Mouse (Mus musculus): ENCODE results near the gene Sfxn5. TPM values are rescaled to one million over a fixed set of nuclear protein-coding genes. Genes with fewer than 3 reads are reported as not detected.

Gene Sfxn5
- polyA plus RNA-seq, 1 experiment from 2014 or later, result 8.0 TPM

GRCm38 (mm10) chr6:85358877-85359276 is 25.7 kb upstream of the Sfxn5 start:
- Histone ChIP-seq H3K36me3 (ENCODE audit: insufficient read depth, low read length) (no peaks in the 10 kb centered on the region), H3K4me3 (ENCODE audit: low read depth, low read length) (no peak overlapping the region), H3K9me3 (ENCODE audit: low read length) (no peaks in the 10 kb centered on the region), H3K9ac (replicated peaks; ENCODE audit: low read depth) (no peak overlapping the region), H3K4me2 (replicated peaks; ENCODE audit: low read depth, low read length) (no peak overlapping the region), H3K27ac (ENCODE audit: low read length) (no peak overlapping the region), H3K27me3 (replicated peaks; ENCODE audit: insufficient read depth, low read length) (no peaks in the 10 kb centered on the region), H3K4me1 (ENCODE audit: insufficient read depth, low read depth, low read length) (0 out of 2 replicates have a peak, but pooled peaks cover 6% of the 10 kb centered on the region)
- 85% methylated on average over 1 of the region's 1 CpGs for WGBS
- no peak for ATAC-seq
- TF ChIP-seq EP300 (IDR thresholded peaks at IDR 0.05) (no peak), CTCF (IDR thresholded peaks at IDR 0.05) (no peak)
- DNase-seq (ENCODE audit: low spot score), result no peak

- no peak overlapping the region for H3K4me2 ChIP-seq (replicated peaks; ENCODE audit: low read depth, low read length)
- no peak overlapping the region for H3K27ac ChIP-seq (ENCODE audit: low read length)
- no peak overlapping the region for H3K9ac ChIP-seq (replicated peaks; ENCODE audit: low read depth)
Measured at GRCm38 (mm10) chr6:85356682-85357465, 23.7 kb upstream of the Sfxn5 start.

GRCm38 (mm10) chr6:85355753-85356152 is 22.5 kb upstream of the Sfxn5 start:
- H3K9me3 ChIP-seq (ENCODE audit: low read length), result no peaks in the 10 kb centered on the region
- H3K36me3 ChIP-seq (ENCODE audit: insufficient read depth, low read length), result no peaks in the 10 kb centered on the region
- no peak overlapping the region for H3K4me2 ChIP-seq (replicated peaks; ENCODE audit: low read depth, low read length)
- no peak overlapping the region for H3K27ac ChIP-seq (ENCODE audit: low read length)
- ATAC-seq, result no peak
- TF ChIP-seq EP300 (IDR thresholded peaks at IDR 0.05), result no peak
- no peak for TF ChIP-seq CTCF (IDR thresholded peaks at IDR 0.05)
- WGBS, result 100% methylated on average over 2 of the region's 2 CpGs
- no peak overlapping the region for H3K4me3 ChIP-seq (ENCODE audit: low read depth, low read length)
- DNase-seq (ENCODE audit: low spot score), result no peak
- H3K9ac ChIP-seq (replicated peaks; ENCODE audit: low read depth), result no peak overlapping the region
- 0 out of 2 replicates have a peak, but pooled peaks cover 6% of the 10 kb centered on the region for H3K4me1 ChIP-seq (ENCODE audit: insufficient read depth, low read depth, low read length)
- H3K27me3 ChIP-seq (replicated peaks; ENCODE audit: insufficient read depth, low read length), result no peaks in the 10 kb centered on the region

More at GRCm38 (mm10) chr6:85356682-85357465, 23.7 kb upstream of the Sfxn5 start:
- 0 out of 2 replicates have a peak, but pooled peaks cover 6% of the 10 kb centered on the region for H3K4me1 ChIP-seq (ENCODE audit: insufficient read depth, low read depth, low read length)
- 46% methylated on average over 4 of the region's 4 CpGs for WGBS
- no peaks in the 10 kb centered on the region for H3K9me3 ChIP-seq (ENCODE audit: low read length)
- H3K27me3 ChIP-seq (replicated peaks; ENCODE audit: insufficient read depth, low read length), result no peaks in the 10 kb centered on the region
- no peak overlapping the region for H3K4me3 ChIP-seq (ENCODE audit: low read depth, low read length)
- DNase-seq (ENCODE audit: low spot score) (no peak), ATAC-seq (peak; percentile 35; the same call in 1 of the 2 replicates)
- H3K36me3 ChIP-seq (ENCODE audit: insufficient read depth, low read length), result no peaks in the 10 kb centered on the region
- TF ChIP-seq CTCF (IDR thresholded peaks at IDR 0.05), result no peak
- TF ChIP-seq EP300 (IDR thresholded peaks at IDR 0.05), result no peak

GRCm38 (mm10) chr6:85354709-85355108 is 21.5 kb upstream of the Sfxn5 start:
- no peak for ATAC-seq

GRCm38 (mm10) chr6:85353706-85354105 is 20.5 kb upstream of the Sfxn5 start:
- no peak for ATAC-seq
- no peak overlapping the region for H3K4me2 ChIP-seq (replicated peaks; ENCODE audit: low read depth, low read length)

More at GRCm38 (mm10) chr6:85354709-85355108, 21.5 kb upstream of the Sfxn5 start:
- H3K4me3 ChIP-seq (ENCODE audit: low read depth, low read length), result no peak overlapping the region
- H3K9ac ChIP-seq (replicated peaks; ENCODE audit: low read depth), result no peak overlapping the region
- TF ChIP-seq CTCF (IDR thresholded peaks at IDR 0.05) (no peak), EP300 (IDR thresholded peaks at IDR 0.05) (no peak)
- 0 out of 2 replicates have a peak, but pooled peaks cover 6% of the 10 kb centered on the region for H3K4me1 ChIP-seq (ENCODE audit: insufficient read depth, low read depth, low read length)
- no peaks in the 10 kb centered on the region for H3K36me3 ChIP-seq (ENCODE audit: insufficient read depth, low read length)
- H3K4me2 ChIP-seq (replicated peaks; ENCODE audit: low read depth, low read length), result no peak overlapping the region
- H3K9me3 ChIP-seq (ENCODE audit: low read length), result no peaks in the 10 kb centered on the region
- 75% methylated on average over 6 of the region's 6 CpGs for WGBS
- no peak overlapping the region for H3K27ac ChIP-seq (ENCODE audit: low read length)
- no peak for DNase-seq (ENCODE audit: low spot score)
- no peaks in the 10 kb centered on the region for H3K27me3 ChIP-seq (replicated peaks; ENCODE audit: insufficient read depth, low read length)

GRCm38 (mm10) chr6:85350157-85350556 is 16.9 kb upstream of the Sfxn5 start:
- H3K27ac ChIP-seq (ENCODE audit: low read length), result no peak overlapping the region

More at GRCm38 (mm10) chr6:85353706-85354105, 20.5 kb upstream of the Sfxn5 start:
- no peak overlapping the region for H3K4me3 ChIP-seq (ENCODE audit: low read depth, low read length)
- H3K4me1 ChIP-seq (ENCODE audit: insufficient read depth, low read depth, low read length), result 0 out of 2 replicates have a peak, but pooled peaks cover 6% of the 10 kb centered on the region
- H3K36me3 ChIP-seq (ENCODE audit: insufficient read depth, low read length), result no peaks in the 10 kb centered on the region
- no peak for DNase-seq (ENCODE audit: low spot score)
- 61% methylated on average over 3 of the region's 3 CpGs for WGBS
- TF ChIP-seq CTCF (IDR thresholded peaks at IDR 0.05), result peak; percentile 29; the same call in 1 of the 2 replicates
- no peak for TF ChIP-seq EP300 (IDR thresholded peaks at IDR 0.05)
- no peak overlapping the region for H3K9ac ChIP-seq (replicated peaks; ENCODE audit: low read depth)
- H3K9me3 ChIP-seq (ENCODE audit: low read length), result no peaks in the 10 kb centered on the region
- H3K27ac ChIP-seq (ENCODE audit: low read length), result no peak overlapping the region
- H3K27me3 ChIP-seq (replicated peaks; ENCODE audit: insufficient read depth, low read length), result no peaks in the 10 kb centered on the region

More at GRCm38 (mm10) chr6:85350157-85350556, 16.9 kb upstream of the Sfxn5 start:
- Histone ChIP-seq H3K4me2 (replicated peaks; ENCODE audit: low read depth, low read length) (no peak overlapping the region), H3K27me3 (replicated peaks; ENCODE audit: insufficient read depth, low read length) (no peaks in the 10 kb centered on the region), H3K4me3 (ENCODE audit: low read depth, low read length) (no peak overlapping the region), H3K9ac (replicated peaks; ENCODE audit: low read depth) (no peak overlapping the region), H3K36me3 (ENCODE audit: insufficient read depth, low read length) (0 out of 2 replicates have a peak, but pooled peaks cover 5% of the 10 kb centered on the region), H3K4me1 (ENCODE audit: insufficient read depth, low read depth, low read length) (no peaks in the 10 kb centered on the region), H3K9me3 (ENCODE audit: low read length) (no peaks in the 10 kb centered on the region)
- ATAC-seq, result no peak
- TF ChIP-seq EP300 (IDR thresholded peaks at IDR 0.05), result no peak
- TF ChIP-seq CTCF (IDR thresholded peaks at IDR 0.05), result no peak
- no peak for DNase-seq (ENCODE audit: low spot score)
- 90% methylated on average over 1 of the region's 1 CpGs for WGBS
